Comparison of ENCODE assay signal across 11 mouse cellular contexts in the genomic region with DNA sequence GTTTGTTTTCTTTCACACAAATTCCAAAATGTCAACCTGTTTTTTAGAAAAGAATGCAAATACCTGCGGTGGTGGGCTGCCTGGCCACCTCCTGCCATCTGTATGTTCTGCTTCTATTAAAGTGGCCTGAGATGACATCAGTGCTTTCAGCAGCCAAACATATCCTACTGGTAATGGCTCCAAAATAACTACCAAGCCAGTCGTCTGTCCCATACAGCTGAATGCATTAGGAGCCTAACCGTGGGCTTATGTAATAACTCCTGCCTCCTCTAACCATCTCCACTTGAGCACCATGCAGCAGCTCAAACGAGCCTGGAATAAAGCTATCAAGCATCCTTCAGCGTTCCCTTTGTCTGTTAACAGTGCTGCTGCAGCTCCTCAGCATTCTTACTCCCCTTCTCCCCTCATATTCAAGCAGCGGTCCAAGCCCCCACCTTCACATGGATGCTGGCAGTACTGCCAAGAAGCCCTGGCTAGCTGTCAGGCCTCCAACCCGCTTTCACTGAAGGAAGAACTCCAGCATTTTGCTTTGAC. TPM values are rescaled to one million over a fixed set of nuclear protein-coding genes. Genes with fewer than 3 reads are reported as not detected.
DNase-seq lines count a peak whose midpoint lies in the region; ATAC-seq lines count a peak whose summit lies in the region.
"Had no signal": no experiment of that assay in that cellular context is flagged by ENCODE, and none has a peak within 500 bp of the region (broad histone marks: within the 10 kb centered on the region; RNA-seq: fewer than 3 reads in every experiment).

No protein-coding gene starts in this region.

- no peak for ATAC-seq in granulocyte monocyte progenitor cell, adult 5-6 weeks (replicated peaks; ENCODE audit: poor library complexity, severe bottlenecking)
- ATAC-seq: hindbrain, embryonic 16.5 days had no signal

- DNase-seq in left cerebral cortex, adult 11 months (ENCODE audit: low spot score): peak; percentile 72
- no peak for DNase-seq in left cerebral cortex, postnatal 4 days
- peak; percentile 85 for DNase-seq in cerebellum, adult 9-10 months
- DNase-seq in layer of hippocampus, adult 9-10 months (ENCODE audit: low spot score): peak; percentile 63
- peak; percentile 72 to 88 for DNase-seq in right cerebral cortex, postnatal 36 days (ENCODE audit: low spot score in 2 of 2)
- DNase-seq in lung, postnatal 36 days: no peak
- DNase-seq: kidney, adult 8-10 months; lung, adult 2 months had no signal

- intact Hi-C loops in left cerebral cortex, postnatal 4 days (cut with DNase I): no loop called here

RNA-seq across cellular contexts. Expression of gene Eftud2, which starts 5.9 kb away (rescaled TPM):
- 100 to 1,000 TPM; 113 to 125 TPM for total RNA-seq in left cerebral cortex, postnatal 4 days (2021)
- total RNA-seq in granulocyte monocyte progenitor cell, adult 5-6 weeks (2014; fragmentation: Nextera tagmentation): 158 and 236 TPM in 2 replicates
- total RNA-seq in granulocyte monocyte progenitor cell, adult 5-6 weeks (2017): 175 and 193 TPM in 2 replicates

RNA-seq across cellular contexts. Expression of gene Ccdc103, which starts 6.1 kb away (rescaled TPM):
- total RNA-seq in left cerebral cortex, postnatal 4 days (2021): under 1 TPM; 0.48 to 0.95 TPM
- not detected in 2 replicates for total RNA-seq in granulocyte monocyte progenitor cell, adult 5-6 weeks (2014; fragmentation: Nextera tagmentation)
- not detected in 2 replicates for total RNA-seq in granulocyte monocyte progenitor cell, adult 5-6 weeks (2017)
- total RNA-seq: megakaryocyte, adult 5-6 weeks had no signal

RNA-seq across cellular contexts. Expression of gene Fam187a, which starts 10.1 kb away (rescaled TPM):
- not detected for total RNA-seq in left cerebral cortex, postnatal 4 days (2021)
- total RNA-seq in granulocyte monocyte progenitor cell, adult 5-6 weeks (2014; fragmentation: Nextera tagmentation): not detected in 2 replicates
- not detected in 2 replicates for total RNA-seq in granulocyte monocyte progenitor cell, adult 5-6 weeks (2017)
- total RNA-seq: megakaryocyte, adult 5-6 weeks had no signal

RNA-seq across cellular contexts. Expression of gene Gfap, which starts 25.8 kb away (rescaled TPM):
- total RNA-seq in left cerebral cortex, postnatal 4 days (2021): 10 to 100 TPM; 37.2 to 56.0 TPM
- not detected in 2 replicates for total RNA-seq in granulocyte monocyte progenitor cell, adult 5-6 weeks (2014; fragmentation: Nextera tagmentation)
- not detected in 2 replicates for total RNA-seq in granulocyte monocyte progenitor cell, adult 5-6 weeks (2017)

RNA-seq across cellular contexts. Expression of gene Higd1b, which starts 39.2 kb away (rescaled TPM):
- 1 to 10 TPM; 3.8 to 6.7 TPM for total RNA-seq in left cerebral cortex, postnatal 4 days (2021)
- not detected in 2 replicates for total RNA-seq in granulocyte monocyte progenitor cell, adult 5-6 weeks (2014; fragmentation: Nextera tagmentation)
- total RNA-seq in granulocyte monocyte progenitor cell, adult 5-6 weeks (2017): not detected in 2 replicates
- total RNA-seq: megakaryocyte, adult 5-6 weeks had no signal

Comparison
In these comparisons a context has a peak if more than half of its experiments do, and no peak if none do; other contexts are left out.
1. DNase-seq: peak in left cerebral cortex, adult 11 months (single experiment), cerebellum, adult 9-10 months (single experiment), layer of hippocampus, adult 9-10 months (single experiment) and right cerebral cortex, postnatal 36 days (2 of 2); none in left cerebral cortex, postnatal 4 days (single experiment) and lung, postnatal 36 days (single experiment).